In the genomic region with DNA sequence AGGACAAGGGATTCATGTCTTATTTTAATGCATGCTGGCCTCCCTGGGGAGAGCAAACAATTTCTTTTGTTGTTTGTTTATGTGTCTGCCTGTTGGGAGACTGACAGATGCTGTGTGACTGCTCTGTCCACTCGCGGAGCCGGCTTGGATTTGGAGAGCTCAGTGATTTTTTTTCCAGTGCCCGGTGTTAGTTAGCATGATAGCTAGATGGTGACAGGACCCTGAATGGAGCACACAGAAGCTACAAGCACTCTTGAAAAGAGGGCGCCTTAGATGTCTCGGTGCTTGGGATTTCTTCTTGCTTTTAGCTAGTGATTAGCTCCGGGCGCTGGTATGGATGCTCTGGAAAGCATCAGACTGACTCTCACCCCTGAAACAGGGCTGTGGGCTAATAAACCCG, we compare ENCODE assay signal across 8 mouse cellular contexts.
A peak's percentile ranks its signal among the peaks of the same experiment; 100 is the strongest.
DNase-seq lines count a peak whose midpoint lies in the region; ATAC-seq and TF ChIP-seq lines count a peak whose summit lies in the region.

No protein-coding gene starts in this region.

- no peak overlapping the region for H3K9ac ChIP-seq in heart, embryonic 16.5 days (ENCODE audit: low read length)
- H3K9ac ChIP-seq in midbrain, embryonic 14.5 days (replicated peaks; ENCODE audit: low read length) = peak overlapping the region; percentile 64

- H3K36me3 ChIP-seq in heart, embryonic 16.5 days (ENCODE audit: control insufficient read depth, insufficient read depth) = no peaks in the 10 kb centered on the region
- H3K36me3 ChIP-seq in hindbrain, embryonic 10.5 days = no peaks in the 10 kb centered on the region
- H3K36me3 ChIP-seq in midbrain, embryonic 14.5 days (ENCODE audit: control insufficient read depth, insufficient read depth, low read length) = no peaks in the 10 kb centered on the region

- peak overlapping the region; percentile 73; the same call in 1 of the 2 replicates for H3K4me2 ChIP-seq in heart, embryonic 16.5 days (ENCODE audit: low read depth, low read length)
- H3K4me2 ChIP-seq in midbrain, embryonic 14.5 days (ENCODE audit: low read length) = peak overlapping the region; percentile 71

- no peaks in the 10 kb centered on the region; the same call in 1 of the 2 replicates for H3K4me1 ChIP-seq in heart, embryonic 16.5 days (ENCODE audit: control insufficient read depth, insufficient read depth, low read length)
- H3K4me1 ChIP-seq in cerebellum, adult 2 months (ENCODE audit: control insufficient read depth, insufficient read depth, low read length) = no peaks in the 10 kb centered on the region
- H3K4me1 ChIP-seq in hindbrain, embryonic 10.5 days (replicated peaks) = peaks cover 18% of the 10 kb centered on the region
- no peaks in the 10 kb centered on the region for H3K4me1 ChIP-seq in midbrain, embryonic 14.5 days (ENCODE audit: control insufficient read depth, insufficient read depth, low read length)

- no peak for ATAC-seq in heart, embryonic 16.5 days (replicated peaks; ENCODE audit: extremely low read depth, insufficient read depth, low FRiP score)
- ATAC-seq in midbrain, embryonic 14.5 days (ENCODE audit: low FRiP score, low TSS enrichment) = 0 out of 2 replicates have a peak, but pooled peaks have one; percentile 6
- ATAC-seq in megakaryocyte-erythroid progenitor cell, adult 5-6 weeks (replicated peaks; ENCODE audit: low FRiP score, low TSS enrichment, poor library complexity, severe bottlenecking) = no peak

- no peak for DNase-seq in heart, adult 18-20 months
- peak; percentile 33 to 45 for DNase-seq in cerebellum, adult 2 months
- DNase-seq in hindbrain, embryonic 10.5 days (ENCODE audit: low spot score) = no peak
- DNase-seq in midbrain, embryonic 14.5 days = peak; percentile 55
- DNase-seq in ovary, postnatal 10 days (ENCODE audit: low spot score) = no peak
- no peak for DNase-seq in adrenal gland, postnatal 10 days

- no peak for TF ChIP-seq CTCF in cerebellum, adult 2 months (IDR thresholded peaks at IDR 0.05; ENCODE audit: borderline replicate concordance, insufficient read depth, low read depth, low read length)

- H3K9me3 ChIP-seq in heart, embryonic 16.5 days (replicated peaks; ENCODE audit: control insufficient read depth, low read length) = no peaks in the 10 kb centered on the region
- H3K9me3 ChIP-seq in hindbrain, embryonic 10.5 days = no peaks in the 10 kb centered on the region
- no peaks in the 10 kb centered on the region for H3K9me3 ChIP-seq in midbrain, embryonic 14.5 days (ENCODE audit: control insufficient read depth, low read length)

- no peak for TF ChIP-seq POLR2A in cerebellum, adult 2 months (IDR thresholded peaks at IDR 0.05; ENCODE audit: borderline replicate concordance, insufficient read depth, low read length)

- peaks cover 7% of the 10 kb centered on the region for H3K27me3 ChIP-seq in heart, embryonic 16.5 days (ENCODE audit: control insufficient read depth, insufficient read depth, low read length)
- no peaks in the 10 kb centered on the region for H3K27me3 ChIP-seq in cerebellum, adult 2 months (ENCODE audit: control insufficient read depth, insufficient read depth, low read length)
- peaks cover 9% of the 10 kb centered on the region for H3K27me3 ChIP-seq in hindbrain, embryonic 10.5 days (ENCODE audit: insufficient read depth, poor library complexity, severe bottlenecking)
- H3K27me3 ChIP-seq in midbrain, embryonic 14.5 days (ENCODE audit: control insufficient read depth, insufficient read depth, low read length) = no peaks in the 10 kb centered on the region

- H3K4me3 ChIP-seq in heart, embryonic 16.5 days (ENCODE audit: low read length) = no peak overlapping the region
- H3K4me3 ChIP-seq in cerebellum, adult 2 months (replicated peaks; ENCODE audit: insufficient read depth, low read depth, low read length) = peak overlapping the region; percentile 99
- H3K4me3 ChIP-seq in hindbrain, embryonic 10.5 days = peak overlapping the region; percentile 54
- H3K4me3 ChIP-seq in midbrain, embryonic 14.5 days (replicated peaks; ENCODE audit: low read depth, low read length) = peak overlapping the region; percentile 58

- WGBS in heart, embryonic 16.5 days = 4% methylated on average over 9 of the region's 9 CpGs
- WGBS in cerebellum, adult 2 months = 10% methylated on average over 9 of the region's 9 CpGs
- 9% methylated on average over 9 of the region's 9 CpGs for WGBS in hindbrain, embryonic 10.5 days
- WGBS in midbrain, embryonic 14.5 days = 5% methylated on average over 9 of the region's 9 CpGs

- H3K27ac ChIP-seq in heart, embryonic 16.5 days (ENCODE audit: low read length) = no peak overlapping the region
- peak overlapping the region; percentile 76 for H3K27ac ChIP-seq in cerebellum, adult 2 months (ENCODE audit: insufficient read depth, low read length)
- peak overlapping the region; percentile 81; the same call in 1 of the 2 replicates for H3K27ac ChIP-seq in hindbrain, embryonic 10.5 days
- H3K27ac ChIP-seq in midbrain, embryonic 14.5 days (replicated peaks; ENCODE audit: low read depth, low read length) = no peak overlapping the region

Comparison
In these comparisons a context has a peak if more than half of its experiments do, and no peak if none do; other contexts are left out.
1. H3K27ac ChIP-seq: peak in cerebellum, adult 2 months (single experiment) and hindbrain, embryonic 10.5 days (single experiment); none in heart, embryonic 16.5 days (single experiment) and midbrain, embryonic 14.5 days (single experiment).
2. DNase-seq: peak in cerebellum, adult 2 months (2 of 2) and midbrain, embryonic 14.5 days (single experiment); none in heart, adult 18-20 months (0 of 2), hindbrain, embryonic 10.5 days (single experiment), ovary, postnatal 10 days (single experiment) and adrenal gland, postnatal 10 days (single experiment).